Mouse (Mus musculus) forelimb bud, embryonic 11.5 days (tissue): ENCODE data around the gene Sec23b.

Experiments
- DNase-seq: peaks from one replicate; pipeline ENCODE4 v3.0.0-alpha.2; 2012; ENCODE audit warnings: low read depth, low spot score

The Sec23b gene

DNA sequence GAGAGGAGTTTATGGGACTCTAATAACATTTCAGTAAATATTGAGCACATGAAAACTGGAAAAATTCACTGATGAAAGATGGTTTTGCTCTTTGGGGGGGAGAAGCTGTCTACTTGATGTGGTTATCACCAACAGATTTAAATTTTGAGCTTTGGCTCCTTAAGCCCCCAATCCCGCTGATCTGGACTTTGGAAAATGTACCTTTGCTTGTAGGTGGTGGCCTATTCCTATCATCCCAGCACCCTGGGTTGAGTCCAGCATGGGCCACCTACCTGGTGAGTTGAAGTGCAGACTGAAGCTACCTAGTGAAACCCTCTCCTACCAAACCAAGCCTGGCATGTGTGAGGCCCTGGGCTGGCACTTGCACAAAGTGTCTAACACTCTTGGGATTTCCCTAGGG lies 45.5 kb downstream of the Sec23b start:
- no peak for DNase-seq

DNA sequence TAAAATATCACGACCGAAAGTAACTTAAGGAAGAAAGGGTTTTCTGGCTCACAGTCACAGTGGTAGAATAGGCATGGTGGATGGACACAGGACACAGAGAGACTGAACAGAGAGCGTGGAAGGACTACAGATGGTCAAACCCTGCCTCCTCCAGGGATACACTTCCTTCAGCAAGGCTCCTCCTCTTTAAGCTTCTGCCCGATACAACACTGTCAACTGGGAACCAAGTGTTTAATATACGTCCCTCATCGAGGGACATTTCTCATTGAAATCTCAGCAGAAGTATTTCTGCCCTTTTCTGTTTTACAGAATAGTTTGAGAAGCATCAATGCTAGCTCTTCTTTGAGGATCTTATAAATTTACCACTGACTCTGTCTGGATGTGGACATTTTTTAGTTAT lies 57.9 kb downstream of the Sec23b start:
- no peak for DNase-seq

DNA sequence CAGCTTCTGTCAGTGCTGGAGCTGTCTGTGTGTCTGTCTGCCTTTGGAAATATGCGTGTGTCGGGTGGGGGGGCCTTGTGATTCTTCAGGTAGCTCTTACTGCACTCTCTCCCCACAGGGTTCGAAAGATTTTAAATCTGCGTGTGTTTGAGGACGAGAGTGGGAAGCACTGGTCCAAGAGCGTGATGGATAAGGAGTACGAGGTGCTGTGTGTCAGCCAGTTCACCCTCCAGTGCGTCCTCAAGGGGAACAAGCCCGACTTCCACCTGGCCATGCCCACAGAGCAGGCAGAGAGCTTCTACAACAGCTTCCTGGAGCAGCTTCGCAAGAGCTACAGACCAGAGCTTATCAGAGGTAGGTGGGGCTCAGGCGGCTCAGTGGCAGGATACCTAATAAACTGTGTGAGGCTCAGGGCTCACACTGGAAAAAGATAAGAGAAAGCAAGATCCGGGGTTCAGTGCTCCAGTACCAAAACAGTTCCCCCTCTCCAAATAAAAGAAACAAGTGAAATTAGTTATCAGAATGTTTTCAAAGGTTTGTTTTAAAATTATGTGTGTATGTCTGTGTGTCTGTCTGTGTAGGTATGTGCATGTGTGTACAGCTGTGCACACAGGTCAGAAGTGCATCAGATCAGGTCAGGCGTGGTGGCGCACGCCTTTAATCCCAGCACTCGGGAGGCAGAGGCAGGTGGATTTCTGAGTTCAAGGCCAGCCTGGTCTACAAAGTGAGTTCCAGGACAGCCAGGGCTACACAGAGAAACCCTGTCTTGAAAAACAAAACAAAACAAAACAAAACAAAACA lies 61.2 kb downstream of the Sec23b start:
- no peak for DNase-seq

DNA sequence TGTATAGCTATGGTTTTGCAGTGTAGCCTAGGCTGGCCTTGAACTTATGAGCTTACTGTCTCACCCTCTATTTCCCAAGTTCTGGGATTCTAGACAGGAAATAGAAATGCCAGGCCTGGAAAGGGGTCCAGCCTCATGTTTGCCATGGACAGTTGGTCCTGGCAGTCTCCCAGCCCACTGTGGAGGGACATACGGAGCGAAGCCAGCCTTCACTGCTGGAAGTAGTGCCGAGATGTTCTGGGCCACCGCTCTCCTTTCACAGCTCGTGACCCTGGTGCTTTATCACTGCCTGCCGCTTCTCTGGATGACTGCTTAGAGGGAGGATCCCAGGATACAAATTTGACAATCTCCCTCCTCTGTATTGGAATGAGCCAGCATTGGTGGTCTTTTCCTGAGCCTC lies 65.5 kb downstream of the Sec23b start:
- no peak for DNase-seq

DNA sequence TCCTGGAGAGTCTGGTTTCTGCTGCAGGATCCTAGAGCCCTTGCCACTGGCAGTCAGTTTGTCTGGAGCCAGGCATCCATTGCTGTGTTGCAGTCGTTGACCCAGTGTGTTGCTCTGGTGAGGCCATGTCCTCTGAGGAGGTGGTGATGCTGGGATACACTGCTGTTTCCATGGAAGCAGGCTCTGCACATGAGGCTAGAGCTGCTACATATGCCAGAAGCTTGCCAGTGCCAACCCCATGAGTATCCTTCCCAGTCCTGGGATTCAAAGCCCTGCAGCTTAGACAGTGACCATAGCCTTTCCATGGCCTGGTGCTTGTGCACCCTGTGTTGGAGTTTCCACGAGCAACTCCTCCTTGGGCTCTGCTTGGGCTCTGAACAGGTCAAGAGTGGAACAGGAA lies 77.5 kb downstream of the Sec23b start:
- no peak for DNase-seq

DNA sequence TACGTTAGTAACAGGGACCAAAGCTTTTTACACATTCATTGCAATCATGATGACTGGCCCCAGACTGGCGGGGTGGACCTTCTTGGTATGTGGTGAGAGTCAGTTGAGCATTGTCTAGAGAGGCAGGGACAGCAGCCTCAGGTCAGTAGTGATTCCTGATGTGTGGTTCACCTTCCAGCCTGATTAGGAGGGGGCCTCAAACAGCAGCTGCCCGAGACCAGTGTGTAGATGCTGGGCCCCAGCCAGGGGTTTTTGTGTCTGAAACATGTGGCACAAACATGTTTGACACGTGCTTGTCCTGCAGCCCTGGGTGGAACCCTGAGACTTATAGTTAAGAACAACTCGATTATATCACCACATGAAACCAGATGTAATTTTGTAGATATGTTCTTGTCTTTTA lies 78.2 kb downstream of the Sec23b start:
- DNase-seq: no peak

DNA sequence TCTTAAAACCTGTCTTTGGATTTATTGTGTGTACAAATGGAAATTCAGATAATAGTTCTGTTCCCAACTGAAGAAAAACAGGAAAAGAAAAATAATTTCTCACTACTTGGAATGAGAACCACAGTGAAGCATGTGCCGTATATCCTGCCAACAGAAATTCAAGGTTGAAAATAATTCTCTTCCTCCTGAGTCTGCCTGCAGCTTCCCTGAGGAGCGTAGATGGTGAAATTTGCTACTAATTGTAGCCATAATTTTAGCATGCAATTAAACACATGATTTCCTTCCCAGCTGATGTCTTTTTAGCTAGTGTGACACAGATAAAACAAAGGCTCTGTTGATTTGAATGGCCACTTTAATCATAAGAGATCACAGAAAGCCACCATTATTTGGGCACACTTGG lies 78.7 kb downstream of the Sec23b start:
- DNase-seq: no peak

DNA sequence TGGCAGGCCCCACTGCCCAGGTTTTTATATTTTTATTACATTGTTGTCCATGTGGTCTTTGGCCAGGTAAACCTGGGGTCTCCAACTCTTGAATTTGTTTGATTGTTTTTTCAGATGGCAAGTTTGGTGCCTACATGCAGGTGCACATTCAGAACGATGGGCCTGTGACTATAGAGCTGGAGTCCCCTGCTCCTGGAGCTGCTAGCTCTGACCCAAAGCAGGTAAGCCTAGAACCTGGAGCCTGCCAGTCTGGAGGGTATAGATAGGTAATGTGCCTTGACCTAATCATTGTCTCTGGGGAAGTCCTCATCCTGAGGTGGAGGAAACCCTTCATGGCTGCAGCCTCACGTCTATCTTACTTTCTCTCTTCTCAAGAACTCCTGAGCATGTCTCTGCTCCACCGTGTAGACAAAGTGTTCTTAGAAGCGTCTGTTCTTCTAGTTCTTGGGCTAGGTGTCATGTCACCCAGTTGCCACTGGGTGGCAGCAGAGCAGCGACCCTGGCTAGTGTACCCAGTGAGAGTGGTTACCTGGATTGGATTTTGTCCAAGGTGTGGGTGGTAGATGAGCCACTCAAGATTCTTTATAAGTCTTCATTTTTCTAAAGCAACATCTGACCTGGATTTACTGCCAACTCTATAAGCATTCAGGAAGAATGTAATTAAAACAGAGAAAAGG lies 79.8 kb downstream of the Sec23b start:
- peak; percentile 62 for DNase-seq

DNA sequence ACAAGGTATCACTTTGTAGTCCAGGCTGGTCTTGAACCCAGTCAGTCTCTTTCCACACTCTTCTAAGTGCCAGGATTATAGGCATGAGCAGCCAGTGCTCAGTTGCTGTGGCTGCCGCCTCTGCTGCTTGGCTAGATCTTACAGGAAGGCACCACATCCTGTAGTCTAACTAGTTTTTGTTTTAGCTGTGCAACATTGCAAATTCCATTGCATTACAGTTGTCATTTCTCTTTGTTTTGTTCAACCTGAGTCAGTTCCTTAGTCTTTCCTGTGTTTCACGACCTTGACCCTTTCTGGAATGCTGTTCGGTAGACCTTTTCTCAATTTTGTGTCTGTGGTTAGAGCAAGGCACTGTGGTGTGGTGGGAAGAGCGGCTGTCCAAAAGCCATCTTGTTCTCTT lies 81.2 kb downstream of the Sec23b start:
- no peak for DNase-seq

DNA sequence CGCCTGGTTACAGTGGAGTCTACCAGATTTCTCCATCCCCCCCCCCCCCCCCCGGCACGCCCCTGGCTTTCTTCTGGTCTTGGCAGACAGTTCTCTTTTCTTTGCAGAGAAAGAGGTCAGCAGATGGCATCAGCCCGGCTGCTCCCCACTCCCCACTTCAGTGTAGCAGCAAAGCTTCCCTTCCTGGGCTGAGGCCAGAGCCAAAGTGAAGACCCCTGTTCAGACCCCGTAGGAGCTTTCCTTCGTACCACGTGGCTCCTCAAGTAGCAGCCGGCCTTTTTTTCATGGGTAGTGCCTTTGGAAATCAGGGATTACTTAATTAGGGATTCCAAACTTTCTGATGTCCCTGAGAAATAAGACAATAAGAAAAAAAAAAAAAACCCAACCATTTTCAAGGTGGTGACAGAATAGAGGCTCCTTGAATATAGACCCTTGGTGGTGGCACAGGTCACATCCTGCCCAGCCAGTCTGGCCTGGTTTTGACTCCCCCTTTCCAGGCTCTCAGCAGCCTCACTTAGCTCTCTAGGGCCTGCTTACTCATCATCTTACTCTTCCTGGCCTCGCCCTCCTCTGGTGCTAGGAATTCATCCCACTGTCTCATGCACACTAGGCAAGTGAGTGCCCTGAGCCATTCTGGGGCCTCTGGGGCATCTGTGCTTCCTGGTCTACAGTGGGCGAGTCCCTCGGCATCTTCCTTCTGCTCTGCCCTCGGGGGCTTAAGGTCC lies 81.8 kb downstream of the Sec23b start:
- no peak for DNase-seq

DNA sequence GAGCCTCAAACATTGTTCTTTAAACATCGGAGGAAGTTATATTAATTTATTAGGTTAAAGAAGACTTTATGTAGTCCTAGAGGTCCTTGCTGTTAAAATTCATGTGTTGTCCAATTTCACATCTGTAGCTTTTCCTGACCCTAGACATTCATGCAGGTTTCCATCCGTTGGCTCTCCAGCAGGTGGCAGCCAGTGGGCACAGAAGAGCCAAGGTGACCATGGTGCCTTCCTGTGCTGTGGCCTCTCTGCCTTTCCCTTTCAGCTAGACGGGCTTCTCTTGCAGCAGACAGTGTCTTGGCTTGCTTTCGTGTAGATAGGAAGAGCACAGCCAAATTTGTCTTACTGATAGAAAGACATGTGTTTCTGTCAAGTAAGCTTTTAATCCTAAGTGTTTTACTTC lies 82.7 kb downstream of the Sec23b start:
- no peak for DNase-seq

DNA sequence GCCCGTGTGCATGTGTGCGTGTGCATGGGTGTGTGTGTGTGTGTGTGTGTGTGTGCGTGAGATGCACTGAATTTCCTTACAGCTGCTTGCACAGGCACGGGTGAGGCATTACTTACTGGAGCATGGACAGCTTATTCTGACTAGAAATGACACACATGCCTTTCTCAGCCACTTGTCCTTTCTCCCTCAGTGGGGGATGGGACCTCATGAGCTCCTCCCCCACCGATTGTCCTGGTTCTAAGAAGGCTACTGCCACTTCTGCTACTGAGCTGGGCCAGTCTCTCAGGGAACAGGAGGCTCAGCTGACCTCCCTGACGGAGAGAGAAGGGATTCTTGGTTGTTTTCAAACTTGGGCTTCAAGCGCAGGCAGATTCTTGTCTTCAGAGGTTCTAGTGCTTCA lies 84.1 kb downstream of the Sec23b start:
- no peak for DNase-seq
